Mouse (Mus musculus) left cerebral cortex, postnatal 36 days (tissue): ENCODE results near the gene Capn8. TPM values are rescaled to one million over a fixed set of nuclear protein-coding genes. Genes with fewer than 3 reads are reported as not detected.

Experiments
- DNase-seq, 2 experiments: peaks; one replicate each; pipeline ENCODE4 v3.0.0; 2021 to 2022; ENCODE audit warnings: low spot score in 2 of 2, mixed read lengths in 1 of 2
- intact Hi-C: fragments of 180-260 bp; cut with DNase I; formaldehyde crosslinking; loops from one replicate; pipeline ENCODE4 v1.15.1; 2025
- total RNA-seq, 2 experiments: library from RNA; stranded (reverse); gene quantifications; 2 replicates each; pipeline ENCODE4 v1.2.3; 2021

The Capn8 gene
- total RNA-seq, 2 experiments from 2014 or later, result not detected

- no peak for DNase-seq
Observed at GRCm38 (mm10) chr1:182543136-182543535, 21.7 kb upstream of the Capn8 start.

GRCm38 (mm10) chr1:182543906-182544305 lies 20.9 kb upstream of the Capn8 start:
- intact Hi-C loops, result no loop called here
- DNase-seq, result no peak

More at GRCm38 (mm10) chr1:182543136-182543535, 21.7 kb upstream of the Capn8 start:
- intact Hi-C loops, result no loop called here

- DNase-seq, result no peak
- intact Hi-C loops, result loop anchor here (10.0 kb wide), 1 partner anchor 694 kb away; no protein-coding TSS in a partner anchor
Observed at GRCm38 (mm10) chr1:182550761-182551160, 14.0 kb upstream of the Capn8 start.

GRCm38 (mm10) chr1:182553649-182554375 lies 11.0 kb upstream of the Capn8 start:
- DNase-seq, result peak; percentile 50 to 57
- intact Hi-C loops, result loop anchor here (10.0 kb wide), 1 partner anchor 691 kb away; no protein-coding TSS in a partner anchor

GRCm38 (mm10) chr1:182558271-182558670 lies 6.5 kb upstream of the Capn8 start:
- peak in 1 of 2 experiments; percentile 13 for DNase-seq
- intact Hi-C loops, result loop anchor here (10.0 kb wide), 1 partner anchor 687 kb away; no protein-coding TSS in a partner anchor

- DNase-seq, result no peak
- intact Hi-C loops, result loop anchor here (10.0 kb wide), 1 partner anchor 685 kb away; no protein-coding TSS in a partner anchor
Observed at GRCm38 (mm10) chr1:182559530-182559929, 5.3 kb upstream of the Capn8 start.

GRCm38 (mm10) chr1:182560390-182561098 lies 4.3 kb upstream of the Capn8 start:
- intact Hi-C loops, result loop anchor here (1.0 to 10.0 kb wide), 4 partner anchors 97 to 400 kb away; no protein-coding TSS in a partner anchor
- peak; percentile 37 to 45 for DNase-seq

GRCm38 (mm10) chr1:182561945-182562514 lies 2.8 kb upstream of the Capn8 start:
- intact Hi-C loops, result loop anchor here (5.0 to 10.0 kb wide), 2 partner anchors 230 to 323 kb away; no protein-coding TSS in a partner anchor
- DNase-seq, result no peak

- no peak for DNase-seq
- intact Hi-C loops, result loop anchor here (5.0 to 10.0 kb wide), 2 partner anchors 230 to 322 kb away; no protein-coding TSS in a partner anchor
Observed at GRCm38 (mm10) chr1:182562576-182563370, 2.0 kb upstream of the Capn8 start.

GRCm38 (mm10) chr1:182565351-182565835 lies 586 bp downstream of the Capn8 start:
- DNase-seq, result no peak
- intact Hi-C loops, result loop anchor here (10.0 kb wide), 1 partner anchor 319 kb away; no protein-coding TSS in a partner anchor

GRCm38 (mm10) chr1:182571148-182571547 lies 6.3 kb downstream of the Capn8 start:
- intact Hi-C loops, result no loop called here
- DNase-seq, result no peak

- DNase-seq, result no peak
- intact Hi-C loops, result no loop called here
Observed at GRCm38 (mm10) chr1:182571973-182572372, 7.2 kb downstream of the Capn8 start.

GRCm38 (mm10) chr1:182573856-182574665 lies 9.3 kb downstream of the Capn8 start:
- peak in 1 of 2 experiments; percentile 11 for DNase-seq
- intact Hi-C loops, result no loop called here

- intact Hi-C loops, result no loop called here
- DNase-seq, result no peak
Observed at GRCm38 (mm10) chr1:182574666-182575049, 9.9 kb downstream of the Capn8 start.

- DNase-seq, result no peak
- intact Hi-C loops, result no loop called here
Observed at GRCm38 (mm10) chr1:182584169-182584568, 19.4 kb downstream of the Capn8 start.

GRCm38 (mm10) chr1:182585162-182585840 lies 20.5 kb downstream of the Capn8 start:
- intact Hi-C loops, result no loop called here
- no peak for DNase-seq

GRCm38 (mm10) chr1:182587706-182588105 lies 22.9 kb downstream of the Capn8 start:
- intact Hi-C loops, result no loop called here
- no peak for DNase-seq

GRCm38 (mm10) chr1:182591491-182591890 lies 26.7 kb downstream of the Capn8 start:
- intact Hi-C loops, result no loop called here
- DNase-seq, result no peak
